Mouse (Mus musculus) brain, adult 2 months (tissue): ENCODE data around the gene Olfr137.

ENCODE experiments used
- DNase-seq: peaks from one replicate; pipeline ENCODE4 v3.0.0; 2011; ENCODE audit warnings: low read depth, low spot score

Olfr137 gene

DNA sequence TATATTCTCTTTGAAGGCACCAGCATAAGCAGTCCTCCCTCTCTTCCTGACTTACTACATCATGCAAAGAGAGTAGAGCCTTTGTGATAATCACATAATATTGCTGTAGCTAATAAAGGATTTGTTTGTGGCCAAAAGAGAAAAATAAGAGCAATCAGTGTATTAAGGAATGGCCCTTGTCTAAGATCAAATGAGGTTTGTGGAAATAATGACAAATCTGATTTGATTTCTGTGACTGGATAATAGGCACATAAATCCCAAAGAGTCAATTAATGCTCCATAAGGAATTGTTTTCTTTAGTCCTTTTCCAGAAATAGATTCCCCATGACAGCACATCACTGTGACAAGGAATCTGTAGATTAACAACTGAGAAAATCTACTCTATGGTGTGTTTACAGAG lies at the start of gene Olfr137:
Gene Olfr137 (minus strand): TSS at position 101 of the 400 bp plus-strand sequence.
- no peak for DNase-seq

GRCm38 (mm10) chr17:38329531-38329930 lies 22.2 kb upstream of the Olfr137 start, which contains the start of gene Olfr136:
Gene Olfr136 (plus strand): TSS chr17:38329831.
- DNase-seq, result no peak

DNA sequence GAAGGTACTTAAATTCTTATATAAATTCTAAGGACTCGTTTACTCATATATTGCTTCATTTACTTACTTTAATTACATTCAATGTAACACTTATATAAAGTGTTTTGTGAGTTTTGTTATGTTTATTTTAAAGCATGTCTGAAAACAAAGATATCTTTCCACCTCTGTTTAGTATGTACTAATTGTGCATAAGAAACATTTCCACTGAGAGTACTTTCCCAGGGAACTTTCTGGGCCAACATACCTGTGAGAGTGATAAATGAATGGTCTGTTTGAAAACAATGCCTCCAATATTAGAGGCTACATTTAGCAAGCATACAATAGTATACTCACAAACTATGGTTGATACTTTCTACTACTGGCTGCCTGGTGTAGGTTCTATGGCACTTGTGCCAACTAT lies 46.6 kb downstream of the Olfr137 start, which contains the start of gene Olfr138:
Gene Olfr138 (plus strand): TSS at position 301 of the 400 bp plus-strand sequence.
- DNase-seq, result no peak
